Mouse (Mus musculus): ENCODE measurements around the gene Ldlr.
"Not testable (repeated sequence)": the region's sequence is repeated elsewhere in the genome, so short reads cannot be mapped to it uniquely, and the experiment has no call there.

Ldlr gene

GRCm38 (mm10) chr9:21754516-21755321, 31.4 kb downstream of the Ldlr start:
- no peak for DNase-seq (ENCODE audit: low spot score in 2 of 2)

- no peak for DNase-seq (ENCODE audit: low spot score in 2 of 2)
These were observed 35.6 kb downstream of the Ldlr start for GRCm38 (mm10) chr9:21758576-21759529.

GRCm38 (mm10) chr9:21759718-21760117, 36.4 kb downstream of the Ldlr start:
- no peak for DNase-seq (ENCODE audit: low spot score in 2 of 2)

GRCm38 (mm10) chr9:21760155-21761088, 37.1 kb downstream of the Ldlr start, which contains the start of gene Spc24:
TSS of gene Spc24 (minus strand) at chr9:21760303.
- DNase-seq (ENCODE audit: low spot score in 2 of 2), result peak; percentile 84 to 96

GRCm38 (mm10) chr9:21762135-21762534, 38.9 kb downstream of the Ldlr start:
- DNase-seq (ENCODE audit: low spot score in 2 of 2), result no peak

GRCm38 (mm10) chr9:21764084-21764999, 41.1 kb downstream of the Ldlr start:
- DNase-seq (ENCODE audit: low spot score in 2 of 2), result no peak

GRCm38 (mm10) chr9:21767896-21768295, 44.6 kb downstream of the Ldlr start:
- no peak for DNase-seq (ENCODE audit: low spot score in 2 of 2)

GRCm38 (mm10) chr9:21768511-21769411, 45.5 kb downstream of the Ldlr start:
- DNase-seq (ENCODE audit: low spot score in 2 of 2), result no peak

GRCm38 (mm10) chr9:21769558-21770183, 46.4 kb downstream of the Ldlr start:
- DNase-seq (ENCODE audit: low spot score in 2 of 2), result no peak

GRCm38 (mm10) chr9:21773396-21773795, 50.1 kb downstream of the Ldlr start:
- DNase-seq (ENCODE audit: low spot score in 2 of 2), result not testable (repeated sequence)

GRCm38 (mm10) chr9:21774353-21774752, 51.1 kb downstream of the Ldlr start:
- no peak for DNase-seq (ENCODE audit: low spot score in 2 of 2)

GRCm38 (mm10) chr9:21777726-21778125, 54.4 kb downstream of the Ldlr start:
- DNase-seq (ENCODE audit: low spot score in 2 of 2), result no peak

GRCm38 (mm10) chr9:21781657-21782468, 58.6 kb downstream of the Ldlr start:
- no peak for DNase-seq (ENCODE audit: low spot score in 2 of 2)

- DNase-seq (ENCODE audit: low spot score in 2 of 2), result no peak
These were observed 61.4 kb downstream of the Ldlr start for GRCm38 (mm10) chr9:21784517-21785307.

GRCm38 (mm10) chr9:21786309-21786708, 63.0 kb downstream of the Ldlr start:
- DNase-seq (ENCODE audit: low spot score in 2 of 2), result not testable (repeated sequence)

GRCm38 (mm10) chr9:21786906-21787305, 63.6 kb downstream of the Ldlr start:
- peak in 1 of 2 experiments; percentile 52 for DNase-seq (ENCODE audit: low spot score in 2 of 2)

- DNase-seq (ENCODE audit: low spot score in 2 of 2), result no peak
These were observed 64.4 kb downstream of the Ldlr start for GRCm38 (mm10) chr9:21787654-21788053.

Measured in left cerebral cortex, adult 9 months (tissue).